Comparison of ENCODE assay signal across 12 mouse cellular contexts in genomic region chr4:76324928-76325327, GRCm38 (mm10).
DNase-seq lines count a peak whose midpoint lies in the region; ATAC-seq and TF ChIP-seq lines count a peak whose summit lies in the region.
"Had no signal": no experiment of that assay in that cellular context is flagged by ENCODE, and none has a peak within 500 bp of the region (broad histone marks: within the 10 kb centered on the region; RNA-seq: fewer than 3 reads in every experiment).

No protein-coding gene starts in this region.

- no peak overlapping the region for H3K9ac ChIP-seq in intestine, embryonic 15.5 days
- H3K9ac ChIP-seq in intestine, postnatal 0 days (ENCODE audit: low read depth, low read length) = no peak overlapping the region
- H3K9ac ChIP-seq in hindbrain, postnatal 0 days (replicated peaks; ENCODE audit: low read length) = no peak overlapping the region
- H3K9ac ChIP-seq: embryonic facial prominence, embryonic 15.5 days had no signal

- H3K27ac ChIP-seq in intestine, embryonic 15.5 days = no peak overlapping the region
- no peak overlapping the region for H3K27ac ChIP-seq in intestine, postnatal 0 days (ENCODE audit: low read depth, low read length)
- H3K27ac ChIP-seq in hindbrain, postnatal 0 days = no peak overlapping the region
- H3K27ac ChIP-seq: embryonic facial prominence, embryonic 15.5 days; heart, adult 2 months had no signal

- ATAC-seq in intestine, embryonic 15.5 days = peak; percentile 25; the same call in 1 of the 2 replicates
- no peak for ATAC-seq in intestine, postnatal 0 days
- ATAC-seq in hindbrain, postnatal 0 days = peak; percentile 61

- peaks cover 5% of the 10 kb centered on the region; the same call in 1 of the 2 replicates for H3K4me1 ChIP-seq in intestine, embryonic 15.5 days (replicated peaks)
- peaks cover 7% of the 10 kb centered on the region; the same call in 1 of the 2 replicates for H3K4me1 ChIP-seq in intestine, postnatal 0 days (replicated peaks; ENCODE audit: control insufficient read depth, insufficient read depth, low read length)
- peaks cover 11% of the 10 kb centered on the region; the same call in 1 of the 2 replicates for H3K4me1 ChIP-seq in hindbrain, postnatal 0 days (ENCODE audit: insufficient read depth, low read length)

- H3K4me2 ChIP-seq in intestine, embryonic 15.5 days (replicated peaks) = 0 out of 2 replicates have a peak overlapping the region, but pooled peaks have one; percentile 6
- no peak overlapping the region for H3K4me2 ChIP-seq in intestine, postnatal 0 days (replicated peaks; ENCODE audit: low read depth)
- H3K4me2 ChIP-seq in hindbrain, postnatal 0 days (ENCODE audit: low read depth, low read length) = no peak overlapping the region
- H3K4me2 ChIP-seq: embryonic facial prominence, embryonic 15.5 days had no signal

- 46% methylated on average over 10 of the region's 10 CpGs for whole genome bisulfite sequencing in intestine, embryonic 15.5 days
- whole genome bisulfite sequencing in intestine, postnatal 0 days = 63% methylated on average over 10 of the region's 10 CpGs
- 21% methylated on average over 10 of the region's 10 CpGs for WGBS in hindbrain, postnatal 0 days

- peak; percentile 35 to 56 for DNase-seq in right cerebral cortex, adult 2 months (ENCODE audit: low spot score in 2 of 2)
- no peak for DNase-seq in right cerebral cortex, postnatal 36 days (ENCODE audit: low spot score in 2 of 2)
- peak; percentile 71 for DNase-seq in hindbrain, postnatal 0 days (ENCODE audit: low spot score)
- DNase-seq in testis, postnatal 10 days (ENCODE audit: low spot score) = no peak
- no peak for DNase-seq in adrenal gland, postnatal 10 days
- DNase-seq in thymus, postnatal 4 days = no peak
- DNase-seq: heart, adult 2 months; kidney, adult 8-10 months had no signal

- H3K27me3 ChIP-seq in intestine, embryonic 15.5 days (replicated peaks) = no peaks in the 10 kb centered on the region
- no peaks in the 10 kb centered on the region for H3K27me3 ChIP-seq in intestine, postnatal 0 days (replicated peaks; ENCODE audit: control insufficient read depth, insufficient read depth, low read length)
- no peaks in the 10 kb centered on the region for H3K27me3 ChIP-seq in hindbrain, postnatal 0 days (ENCODE audit: insufficient read depth, low read length)
- H3K27me3 ChIP-seq: CH12.LX; embryonic facial prominence, embryonic 15.5 days had no signal

- H3K36me3 ChIP-seq in intestine, embryonic 15.5 days = no peaks in the 10 kb centered on the region
- H3K36me3 ChIP-seq in intestine, postnatal 0 days (ENCODE audit: control insufficient read depth, insufficient read depth) = no peaks in the 10 kb centered on the region
- no peaks in the 10 kb centered on the region for H3K36me3 ChIP-seq in hindbrain, postnatal 0 days (ENCODE audit: insufficient read depth, low read length)
- H3K36me3 ChIP-seq: embryonic facial prominence, embryonic 15.5 days had no signal

- TF ChIP-seq CTCF in intestine, postnatal 0 days (IDR thresholded peaks at IDR 0.05; ENCODE audit: low read depth) = no peak
- TF ChIP-seq CTCF in hindbrain, postnatal 0 days (IDR thresholded peaks at IDR 0.05; ENCODE audit: low read depth) = no peak

- no peak overlapping the region for H3K4me3 ChIP-seq in intestine, embryonic 15.5 days (replicated peaks)
- H3K4me3 ChIP-seq in intestine, postnatal 0 days (ENCODE audit: low read depth, low read length) = no peak overlapping the region
- H3K4me3 ChIP-seq in hindbrain, postnatal 0 days (ENCODE audit: low read length) = no peak overlapping the region
- H3K4me3 ChIP-seq: embryonic facial prominence, embryonic 15.5 days; heart, adult 2 months had no signal

- no peaks in the 10 kb centered on the region for H3K9me3 ChIP-seq in intestine, embryonic 15.5 days
- no peaks in the 10 kb centered on the region for H3K9me3 ChIP-seq in intestine, postnatal 0 days (ENCODE audit: control insufficient read depth)
- no peaks in the 10 kb centered on the region for H3K9me3 ChIP-seq in hindbrain, postnatal 0 days (ENCODE audit: low read length)
- H3K9me3 ChIP-seq: embryonic facial prominence, embryonic 15.5 days had no signal

Comparison
In these comparisons a context has a peak if more than half of its experiments do, and no peak if none do; other contexts are left out.
1. DNase-seq: peak in right cerebral cortex, adult 2 months (2 of 2) and hindbrain, postnatal 0 days (single experiment); none in right cerebral cortex, postnatal 36 days (0 of 2), testis, postnatal 10 days (single experiment), adrenal gland, postnatal 10 days (single experiment) and thymus, postnatal 4 days (single experiment).